Mouse (Mus musculus) left cerebral cortex, adult 18-20 months (tissue): ENCODE results near the gene Cyp2a22. TPM values are rescaled to one million over a fixed set of nuclear protein-coding genes. Genes with fewer than 3 reads are reported as not detected.
"Not testable (repeated sequence)": the region's sequence is repeated elsewhere in the genome, so short reads cannot be mapped to it uniquely, and the experiment has no call there.

Experiments used
- DNase-seq, 2 experiments: peaks; one replicate each; pipeline ENCODE4 v3.0.0; 2021 to 2022; ENCODE audit warnings: low spot score in 2 of 2, mixed read lengths in 1 of 2
- long read RNA-seq, 2 experiments: library from polyadenylated mRNA; stranded (forward); transcript quantifications; one replicate each; pipeline ENCODE4 v2.0.0; 2021
- total RNA-seq, 2 experiments: library from RNA; stranded (reverse); gene quantifications; 2 replicates each; pipeline ENCODE4 v1.2.3; 2021

Cyp2a22 gene
- total RNA-seq, result not detected
- long read RNA-seq, experiment 1, result 0 reads
- long read RNA-seq, experiment 2, result 0 reads

DNA sequence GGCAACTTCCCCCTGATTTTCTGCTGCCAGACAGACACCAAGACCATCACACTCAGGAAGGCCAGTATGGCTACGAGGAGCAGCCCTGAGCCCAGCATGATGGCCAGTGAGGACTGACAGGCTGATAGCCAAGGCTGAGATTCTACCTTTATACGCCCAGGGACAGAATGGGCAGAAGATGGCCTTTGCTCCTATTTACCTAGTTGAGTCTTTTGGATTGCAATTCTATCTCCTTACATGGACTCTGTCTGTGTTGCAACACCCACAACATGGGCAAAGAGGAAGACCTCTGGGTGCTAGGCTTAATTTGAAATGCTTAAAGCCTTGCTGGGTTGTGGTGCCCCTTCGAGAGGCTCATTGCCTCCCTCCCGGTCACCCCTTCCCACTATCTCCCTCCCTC lies at the start of gene Cyp2a22:
TSS of gene Cyp2a22 (minus strand) at position 123 of the 400 bp plus-strand sequence.
- no peak for DNase-seq

- DNase-seq, result not testable (repeated sequence)
Measured at GRCm38 (mm10) chr7:26983151-26983550, 44.0 kb upstream of the Cyp2a22 start.

DNA sequence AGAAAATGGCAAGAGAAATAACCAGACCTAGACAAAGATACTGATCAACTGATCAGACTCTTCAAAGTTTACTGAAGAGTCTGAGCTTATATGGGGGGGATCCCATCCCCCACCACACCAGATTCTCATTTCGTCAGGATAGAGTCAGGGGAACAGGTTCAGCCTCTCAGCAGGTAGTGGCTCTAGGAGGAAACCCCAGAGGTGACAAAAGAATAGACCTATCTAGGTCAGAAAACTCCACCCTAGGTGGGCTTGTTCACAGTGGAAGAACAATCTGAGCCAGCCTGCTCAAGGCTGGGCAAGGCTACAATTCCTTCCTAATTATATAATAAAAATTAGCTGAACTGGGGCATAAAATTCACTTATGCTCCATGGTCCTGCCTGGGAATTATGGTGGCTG lies 43.4 kb upstream of the Cyp2a22 start:
- no peak for DNase-seq

DNA sequence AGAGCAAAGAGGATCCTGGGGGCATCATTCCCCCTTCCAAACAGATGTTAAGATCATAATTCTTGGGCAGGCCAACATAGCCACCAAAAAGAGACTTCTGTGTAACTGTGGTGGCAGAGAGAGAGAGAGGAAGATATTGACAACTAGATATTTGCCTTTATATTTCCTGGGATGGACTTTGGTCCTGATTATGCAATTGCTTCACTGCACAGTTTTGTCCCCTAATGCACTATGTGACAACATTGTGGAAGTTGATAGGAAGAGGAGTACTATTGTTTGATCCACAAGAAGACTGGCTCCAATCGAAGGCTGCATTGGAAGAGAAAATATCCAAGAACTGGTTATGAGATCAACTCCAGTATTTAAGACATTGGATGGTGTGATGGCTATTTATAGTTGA lies 42.8 kb upstream of the Cyp2a22 start:
- not testable (repeated sequence) for DNase-seq

DNA sequence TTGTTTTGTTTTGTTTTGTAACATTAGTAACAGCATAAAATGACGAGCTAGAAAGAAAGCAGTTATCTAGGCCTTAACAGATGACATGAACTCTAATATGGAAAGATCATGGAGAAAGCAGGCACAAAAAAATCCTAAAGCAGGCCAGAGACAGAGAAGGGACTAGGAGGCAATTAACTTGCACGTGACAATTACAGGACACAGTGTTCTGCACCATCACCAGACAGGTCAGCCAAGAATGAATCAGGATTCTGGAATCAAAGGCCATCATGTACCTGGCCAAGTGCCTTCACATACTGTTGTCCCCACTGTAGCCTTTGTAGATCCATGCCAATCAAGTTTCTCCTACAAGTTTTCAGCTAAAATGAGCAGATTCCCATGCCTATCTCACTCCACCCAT lies 42.3 kb upstream of the Cyp2a22 start:
- DNase-seq, result not testable (repeated sequence)

DNA sequence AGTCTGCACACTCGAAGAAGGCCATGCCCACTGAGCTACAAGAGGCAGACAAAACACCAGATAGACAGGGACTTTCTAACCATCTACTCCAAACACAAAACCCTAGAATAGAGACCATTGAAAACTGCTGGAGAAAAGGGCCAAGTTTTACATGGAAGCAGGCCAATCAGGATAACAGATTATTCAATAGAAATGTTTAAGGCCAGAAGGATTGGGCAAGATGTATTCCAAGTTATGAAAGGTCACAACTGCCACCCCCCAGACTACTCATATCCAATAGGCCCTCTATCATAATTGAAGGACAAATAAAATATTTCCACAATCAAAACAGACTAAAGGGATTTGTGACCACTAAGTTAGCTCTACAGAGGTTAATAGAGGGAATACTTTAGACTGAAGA lies 23.2 kb upstream of the Cyp2a22 start:
- DNase-seq, result not testable (repeated sequence)

DNA sequence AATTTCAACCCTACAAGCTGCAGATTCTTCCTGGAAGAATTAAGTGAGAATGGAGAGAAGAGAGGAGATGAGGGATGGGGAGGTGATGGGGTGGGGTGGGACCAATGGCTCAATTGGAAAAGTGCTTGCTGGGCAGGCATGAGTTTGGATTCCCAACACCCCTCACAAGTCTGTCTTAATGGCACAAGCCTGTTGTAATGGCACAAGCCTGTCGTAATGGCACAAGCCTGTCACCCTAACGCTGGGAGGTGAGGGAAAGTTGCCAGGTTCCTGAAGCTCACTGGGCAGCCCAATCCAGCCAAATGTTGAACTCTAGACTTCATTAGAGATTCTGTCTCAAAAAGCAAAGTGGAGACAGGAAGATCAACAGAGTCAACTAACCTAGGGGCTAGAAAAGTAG lies 14.1 kb upstream of the Cyp2a22 start:
- not testable (repeated sequence) for DNase-seq

- DNase-seq, result not testable (repeated sequence)
Measured at GRCm38 (mm10) chr7:26952671-26953070, 13.5 kb upstream of the Cyp2a22 start.

GRCm38 (mm10) chr7:26941320-26941925 lies 2.2 kb upstream of the Cyp2a22 start:
- not testable (repeated sequence) for DNase-seq

DNA sequence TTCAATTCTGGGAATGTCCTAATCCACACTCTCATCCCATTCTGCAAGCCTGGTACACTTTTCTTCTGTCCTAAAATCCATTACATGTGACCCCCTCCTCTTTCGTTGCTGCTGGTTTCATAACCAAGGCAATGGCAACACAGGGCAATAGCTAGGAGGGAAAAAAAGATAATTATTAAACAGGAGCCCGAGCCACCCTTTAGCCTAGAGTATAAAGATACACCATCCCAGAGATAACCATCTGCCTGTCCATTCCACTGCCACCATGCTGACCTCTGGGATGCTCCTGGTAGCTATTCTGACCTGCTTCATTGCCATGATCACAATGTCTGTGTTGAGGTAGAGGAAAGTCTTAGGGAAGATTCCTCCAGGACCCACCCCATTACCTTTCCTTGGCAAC lies 22.1 kb downstream of the Cyp2a22 start:
- DNase-seq, result not testable (repeated sequence)

Other genes starting within 250 kb of the Cyp2a22 start
- not detected for gene Cyp2b19, start 182.2 kb downstream of the Cyp2a22 start, total RNA-seq
- not detected for gene Cyp2g1, start 130.5 kb downstream of the Cyp2a22 start, total RNA-seq
- under 1 TPM in 1 of 2 experiments, not detected in 1; 0.56 TPM for gene Cyp2a5, start 104.1 kb downstream of the Cyp2a22 start, total RNA-seq
- gene Cyp2a12, start 89.7 kb upstream of the Cyp2a22 start, total RNA-seq, result not detected
- not detected for gene Cyp2f2, start 180.5 kb upstream of the Cyp2a22 start, total RNA-seq
- gene Cyp2t4, start 214.3 kb upstream of the Cyp2a22 start, total RNA-seq, result not detected
- gene Egln2, start 227.4 kb upstream of the Cyp2a22 start, total RNA-seq, result 100 to 1,000 TPM; 101 to 115 TPM
- 10 to 100 TPM; 93.0 to 99.8 TPM for gene Rab4b, start 239.5 kb upstream of the Cyp2a22 start, total RNA-seq
- not detected for gene Gm21983, start 241.7 kb upstream of the Cyp2a22 start, total RNA-seq
- gene Mia, start 241.8 kb upstream of the Cyp2a22 start, total RNA-seq, result 1 to 10 TPM in 1 of 2 experiments, under 1 TPM in 1; 0.70 to 1.4 TPM